In the genomic region with DNA sequence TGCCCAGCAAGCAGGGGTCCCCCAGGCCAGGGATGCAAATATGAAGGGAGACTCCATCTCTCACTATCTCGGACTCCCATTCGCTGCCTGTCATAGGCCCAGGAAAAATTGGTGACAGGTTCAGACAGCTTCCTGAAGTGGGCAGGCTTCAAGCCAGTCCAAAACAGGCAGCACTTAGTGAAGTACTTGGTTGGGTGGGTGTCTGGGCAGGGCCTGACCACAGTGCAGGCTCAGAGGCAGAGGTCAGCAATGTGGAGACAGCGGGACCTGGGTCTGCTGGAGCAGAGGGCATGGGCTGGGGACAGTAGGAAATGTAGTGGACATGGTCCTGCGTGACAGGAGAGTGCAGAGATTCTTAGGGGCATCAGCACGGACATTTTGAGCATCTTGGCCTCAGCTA, we compare ENCODE assay signal across 9 mouse cellular contexts. TPM values are rescaled to one million over a fixed set of nuclear protein-coding genes. Genes with fewer than 3 reads are reported as not detected.
DNase-seq lines count a peak whose midpoint lies in the region; ATAC-seq and TF ChIP-seq lines count a peak whose summit lies in the region.
"Had no signal": no experiment of that assay in that cellular context is flagged by ENCODE, and none has a peak within 500 bp of the region (broad histone marks: within the 10 kb centered on the region; RNA-seq: fewer than 3 reads in every experiment).

No protein-coding gene starts in this region.

- no peaks in the 10 kb centered on the region; the same call in 1 of the 2 replicates for H3K36me3 ChIP-seq in heart, adult 2 months (ENCODE audit: control insufficient read depth, insufficient read depth, low read length)
- H3K36me3 ChIP-seq in embryonic facial prominence, embryonic 13.5 days = peaks cover 59% of the 10 kb centered on the region
- peaks cover 27% of the 10 kb centered on the region for H3K36me3 ChIP-seq in intestine, embryonic 16.5 days (ENCODE audit: control insufficient read depth, insufficient read depth, low read length)
- H3K36me3 ChIP-seq in midbrain, embryonic 13.5 days = peaks cover 45% of the 10 kb centered on the region

- ATAC-seq in embryonic facial prominence, embryonic 13.5 days (ENCODE audit: insufficient number of reproducible peaks, insufficient read depth, low FRiP score, low TSS enrichment, low read depth) = no peak
- no peak for ATAC-seq in intestine, embryonic 16.5 days
- no peak for ATAC-seq in midbrain, embryonic 13.5 days

- H3K4me1 ChIP-seq in heart, adult 2 months (ENCODE audit: control insufficient read depth, insufficient read depth, low read length) = peaks cover 17% of the 10 kb centered on the region
- H3K4me1 ChIP-seq in embryonic facial prominence, embryonic 13.5 days = peaks cover 61% of the 10 kb centered on the region
- H3K4me1 ChIP-seq in intestine, embryonic 16.5 days (ENCODE audit: control insufficient read depth, insufficient read depth, low read length) = peaks cover 48% of the 10 kb centered on the region
- H3K4me1 ChIP-seq in midbrain, embryonic 13.5 days (replicated peaks) = peaks cover 66% of the 10 kb centered on the region

- H3K4me3 ChIP-seq in heart, adult 2 months = peak overlapping the region; percentile 94
- H3K4me3 ChIP-seq in embryonic facial prominence, embryonic 13.5 days = peak overlapping the region; percentile 97
- H3K4me3 ChIP-seq in intestine, embryonic 16.5 days (ENCODE audit: low read length) = peak overlapping the region; percentile 77
- H3K4me3 ChIP-seq in midbrain, embryonic 13.5 days (replicated peaks) = peak overlapping the region; percentile 97; the same call in 1 of the 2 replicates

- TF ChIP-seq EP300 in heart, adult 2 months (IDR thresholded peaks at IDR 0.05; ENCODE audit: insufficient read depth, low read depth, low read length) = no peak

- peaks cover 11% of the 10 kb centered on the region for H3K79me2 ChIP-seq in heart, adult 2 months (replicated peaks; ENCODE audit: control insufficient read depth, insufficient read depth, low read length)

- no peak for TF ChIP-seq CTCF in heart, adult 2 months (IDR thresholded peaks at IDR 0.05)

- no peaks in the 10 kb centered on the region for H3K27me3 ChIP-seq in heart, adult 2 months (ENCODE audit: control insufficient read depth, insufficient read depth, low read length)
- no peaks in the 10 kb centered on the region for H3K27me3 ChIP-seq in embryonic facial prominence, embryonic 13.5 days
- no peaks in the 10 kb centered on the region for H3K27me3 ChIP-seq in intestine, embryonic 16.5 days (replicated peaks; ENCODE audit: control insufficient read depth, insufficient read depth, low read length)
- H3K27me3 ChIP-seq in midbrain, embryonic 13.5 days = peaks cover 10% of the 10 kb centered on the region

- 18% methylated on average over 5 of the region's 5 CpGs for WGBS in heart, adult 2 months
- 75% methylated on average over 5 of the region's 5 CpGs for WGBS in embryonic facial prominence, embryonic 13.5 days
- WGBS in intestine, embryonic 16.5 days = 72% methylated on average over 5 of the region's 5 CpGs
- 87% methylated on average over 5 of the region's 5 CpGs for WGBS in midbrain, embryonic 13.5 days

- H3K4me2 ChIP-seq in embryonic facial prominence, embryonic 13.5 days = peak overlapping the region; percentile 100
- peak overlapping the region; percentile 86 for H3K4me2 ChIP-seq in intestine, embryonic 16.5 days (ENCODE audit: low read depth, low read length)
- H3K4me2 ChIP-seq in midbrain, embryonic 13.5 days (replicated peaks) = peak overlapping the region; percentile 100

- no peaks in the 10 kb centered on the region for H3K9me3 ChIP-seq in embryonic facial prominence, embryonic 13.5 days
- no peaks in the 10 kb centered on the region for H3K9me3 ChIP-seq in intestine, embryonic 16.5 days (ENCODE audit: control insufficient read depth, low read length)
- no peaks in the 10 kb centered on the region for H3K9me3 ChIP-seq in midbrain, embryonic 13.5 days

- DNase-seq in heart, adult 2 months = peak in 1 of 2 experiments; percentile 50
- no peak for DNase-seq in heart, postnatal 25 days (ENCODE audit: low spot score)
- no peak for DNase-seq in layer of hippocampus, postnatal 25 days (ENCODE audit: extremely low spot score in 1 of 2, low spot score in 1 of 2)
- DNase-seq in left cerebral cortex, adult 8-10 months (ENCODE audit: low spot score in 2 of 2) = no peak
- no peak for DNase-seq in adipocyte (ENCODE audit: low spot score)

- intact Hi-C loops in heart, adult 2 months (cut with DNase I) = loop anchor here (2.0 kb wide), 1 partner anchor 55 kb away; a partner anchor contains a TSS
- intact Hi-C loops in heart, postnatal 25 days (cut with DNase I) = loop anchor here (1.0 kb wide), 1 partner anchor 36 kb away; no protein-coding TSS in a partner anchor

- peak overlapping the region; percentile 97 for H3K27ac ChIP-seq in heart, adult 2 months
- H3K27ac ChIP-seq in embryonic facial prominence, embryonic 13.5 days = peak overlapping the region; percentile 69
- peak overlapping the region; percentile 95 for H3K27ac ChIP-seq in intestine, embryonic 16.5 days (ENCODE audit: low read length)
- no peak overlapping the region for H3K27ac ChIP-seq in midbrain, embryonic 13.5 days

- H3K9ac ChIP-seq in heart, adult 2 months (ENCODE audit: low read depth, low read length) = peak overlapping the region; percentile 78
- peak overlapping the region; percentile 94 for H3K9ac ChIP-seq in embryonic facial prominence, embryonic 13.5 days
- H3K9ac ChIP-seq in intestine, embryonic 16.5 days (ENCODE audit: low read depth, low read length) = peak overlapping the region; percentile 96
- H3K9ac ChIP-seq in midbrain, embryonic 13.5 days (replicated peaks) = peak overlapping the region; percentile 92

- TF ChIP-seq POLR2A in heart, adult 2 months (IDR thresholded peaks at IDR 0.05; ENCODE audit: insufficient read depth, low read depth, low read length) = peak; percentile 10; the same call in 1 of the 2 replicates

RNA-seq across cellular contexts. Expression of a gene that starts 2.9 kb away (rescaled TPM):
- 10 to 100 TPM; 17.5 to 18.6 TPM for total RNA-seq in heart, adult 2 months (2021)
- polyA plus RNA-seq in heart, adult 2 months (2012; rRNA removed) = 33.6 and 40.1 TPM in 2 replicates
- total RNA-seq in heart, postnatal 25 days (2021) = 10 to 100 TPM; 17.8 to 18.0 TPM
- 25.6 and 26.5 TPM in 2 replicates for polyA plus RNA-seq in embryonic facial prominence, embryonic 13.5 days (2015; fragmentation: Nextera tagmentation; extraction: Ambion mirVana)
- 15.1 and 16.8 TPM in 2 replicates for polyA plus RNA-seq in intestine, embryonic 16.5 days (2015; fragmentation: Nextera tagmentation; extraction: Ambion mirVana)
- polyA plus RNA-seq in midbrain, embryonic 13.5 days (2015; fragmentation: Nextera tagmentation; extraction: Ambion mirVana) = 25.6 and 29.1 TPM in 2 replicates
- 10 to 100 TPM; 59.8 to 73.9 TPM for total RNA-seq in layer of hippocampus, postnatal 25 days (2021)
- total RNA-seq in left cerebral cortex, adult 8-10 months (2022) = 10 to 100 TPM; 74.4 to 86.8 (median 80.3) TPM

RNA-seq across cellular contexts. Expression of a gene that starts 3.1 kb away (rescaled TPM):
- 10 to 100 TPM; 20.8 to 23.2 TPM for total RNA-seq in heart, adult 2 months (2021)
- 31.5 and 31.9 TPM in 2 replicates for polyA plus RNA-seq in heart, adult 2 months (2012; rRNA removed)
- 10 to 100 TPM; 24.0 to 30.4 TPM for total RNA-seq in heart, postnatal 25 days (2021)
- polyA plus RNA-seq in embryonic facial prominence, embryonic 13.5 days (2015; fragmentation: Nextera tagmentation; extraction: Ambion mirVana) = 19.2 and 20.5 TPM in 2 replicates
- polyA plus RNA-seq in intestine, embryonic 16.5 days (2015; fragmentation: Nextera tagmentation; extraction: Ambion mirVana) = 28.7 and 33.7 TPM in 2 replicates
- 11.4 and 15.1 TPM in 2 replicates for polyA plus RNA-seq in midbrain, embryonic 13.5 days (2015; fragmentation: Nextera tagmentation; extraction: Ambion mirVana)
- total RNA-seq in layer of hippocampus, postnatal 25 days (2021) = 10 to 100 TPM; 17.4 to 21.1 TPM
- total RNA-seq in left cerebral cortex, adult 8-10 months (2022) = 10 to 100 TPM; 19.0 to 20.2 (median 19.7) TPM

RNA-seq across cellular contexts. Expression of a gene that starts 12.6 kb away (rescaled TPM):
- total RNA-seq in heart, adult 2 months (2021) = not detected
- not detected in 2 replicates for polyA plus RNA-seq in heart, adult 2 months (2012; rRNA removed)
- total RNA-seq in heart, postnatal 25 days (2021) = not detected
- 0.52 and 0.59 TPM in 2 replicates for polyA plus RNA-seq in embryonic facial prominence, embryonic 13.5 days (2015; fragmentation: Nextera tagmentation; extraction: Ambion mirVana)
- polyA plus RNA-seq in intestine, embryonic 16.5 days (2015; fragmentation: Nextera tagmentation; extraction: Ambion mirVana) = 0.13 and 0.34 TPM in 2 replicates
- polyA plus RNA-seq in midbrain, embryonic 13.5 days (2015; fragmentation: Nextera tagmentation; extraction: Ambion mirVana) = 0.15 TPM in 1 of 2 replicates, not detected in the other
- not detected for total RNA-seq in layer of hippocampus, postnatal 25 days (2021)
- total RNA-seq in left cerebral cortex, adult 8-10 months (2022) = under 1 TPM in 1 of 4 experiments, not detected in 3; 0.37 TPM
- total RNA-seq: left cerebral cortex, postnatal 14 days had no signal

RNA-seq across cellular contexts. Expression of a gene that starts 28.1 kb away (rescaled TPM):
- 10 to 100 TPM; 19.9 to 23.5 TPM for total RNA-seq in heart, adult 2 months (2021)
- polyA plus RNA-seq in heart, adult 2 months (2012; rRNA removed) = 37.7 and 39.9 TPM in 2 replicates
- 10 to 100 TPM; 23.3 to 31.3 TPM for total RNA-seq in heart, postnatal 25 days (2021)
- polyA plus RNA-seq in embryonic facial prominence, embryonic 13.5 days (2015; fragmentation: Nextera tagmentation; extraction: Ambion mirVana) = 24.1 and 24.6 TPM in 2 replicates
- polyA plus RNA-seq in intestine, embryonic 16.5 days (2015; fragmentation: Nextera tagmentation; extraction: Ambion mirVana) = 15.8 and 20.8 TPM in 2 replicates
- 10.8 and 14.1 TPM in 2 replicates for polyA plus RNA-seq in midbrain, embryonic 13.5 days (2015; fragmentation: Nextera tagmentation; extraction: Ambion mirVana)
- 10 to 100 TPM; 15.3 to 16.1 TPM for total RNA-seq in layer of hippocampus, postnatal 25 days (2021)
- 10 to 100 TPM; 12.5 to 20.7 (median 14.9) TPM for total RNA-seq in left cerebral cortex, adult 8-10 months (2022)

RNA-seq across cellular contexts. Expression of a gene that starts 34.5 kb away (rescaled TPM):
- 100 to 1,000 TPM; 128 to 137 TPM for total RNA-seq in heart, adult 2 months (2021)
- polyA plus RNA-seq in heart, adult 2 months (2012; rRNA removed) = 100 and 121 TPM in 2 replicates
- 100 to 1,000 TPM; 140 to 149 TPM for total RNA-seq in heart, postnatal 25 days (2021)
- polyA plus RNA-seq in embryonic facial prominence, embryonic 13.5 days (2015; fragmentation: Nextera tagmentation; extraction: Ambion mirVana) = 9.9 and 14.0 TPM in 2 replicates
- polyA plus RNA-seq in intestine, embryonic 16.5 days (2015; fragmentation: Nextera tagmentation; extraction: Ambion mirVana) = 48.6 and 49.7 TPM in 2 replicates
- polyA plus RNA-seq in midbrain, embryonic 13.5 days (2015; fragmentation: Nextera tagmentation; extraction: Ambion mirVana) = 8.9 and 10.5 TPM in 2 replicates
- 10 to 100 TPM; 14.6 to 17.2 TPM for total RNA-seq in layer of hippocampus, postnatal 25 days (2021)
- total RNA-seq in left cerebral cortex, adult 8-10 months (2022) = 10 to 100 TPM; 15.8 to 22.9 (median 19.9) TPM
